Comparison of ENCODE assay signal across 19 mouse cellular contexts in the genomic region with DNA sequence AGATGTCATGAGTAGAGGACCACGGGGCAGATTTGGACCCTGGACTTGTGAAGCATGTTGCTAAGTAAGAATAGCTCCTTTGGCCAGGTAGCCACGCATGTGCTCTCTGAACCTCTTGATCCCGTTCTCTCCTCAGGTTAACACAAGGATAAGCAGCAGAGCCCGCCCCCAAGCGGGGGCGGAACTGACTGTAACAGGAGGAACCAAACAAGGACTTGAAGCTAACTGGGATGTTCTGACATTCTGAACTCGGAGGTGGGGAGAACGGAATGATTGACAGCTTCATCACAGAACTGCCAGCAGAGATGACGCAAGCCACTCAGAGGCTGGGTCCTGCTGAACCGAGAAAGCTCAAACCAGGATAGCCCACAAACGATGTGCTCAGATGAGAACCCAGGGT. TPM values are rescaled to one million over a fixed set of nuclear protein-coding genes. Genes with fewer than 3 reads are reported as not detected.
DNase-seq lines count a peak whose midpoint lies in the region; ATAC-seq lines count a peak whose summit lies in the region.
"Had no signal": no experiment of that assay in that cellular context is flagged by ENCODE, and none has a peak within 500 bp of the region (broad histone marks: within the 10 kb centered on the region; RNA-seq: fewer than 3 reads in every experiment).

No protein-coding gene starts in this region.

- no peak overlapping the region for H3K4me3 ChIP-seq in kidney, embryonic 15.5 days (replicated peaks)
- no peak overlapping the region for H3K4me3 ChIP-seq in forebrain, embryonic 13.5 days
- no peak overlapping the region for H3K4me3 ChIP-seq in neural tube, embryonic 15.5 days (replicated peaks)
- H3K4me3 ChIP-seq: heart, embryonic 15.5 days; hindbrain, embryonic 13.5 days; neural tube, embryonic 13.5 days had no signal

- H3K36me3 ChIP-seq in kidney, embryonic 15.5 days, result no peaks in the 10 kb centered on the region
- no peaks in the 10 kb centered on the region for H3K36me3 ChIP-seq in forebrain, embryonic 13.5 days (ENCODE audit: poor library complexity, severe bottlenecking)
- no peaks in the 10 kb centered on the region for H3K36me3 ChIP-seq in neural tube, embryonic 15.5 days
- H3K36me3 ChIP-seq: heart, embryonic 15.5 days; hindbrain, embryonic 13.5 days; neural tube, embryonic 13.5 days had no signal

- 21% methylated on average over 11 of the region's 11 CpGs for WGBS in kidney, embryonic 15.5 days
- 26% methylated on average over 11 of the region's 11 CpGs for WGBS in forebrain, embryonic 13.5 days
- WGBS in neural tube, embryonic 15.5 days, result 29% methylated on average over 11 of the region's 11 CpGs

- no peak overlapping the region for H3K9ac ChIP-seq in kidney, embryonic 15.5 days
- no peak overlapping the region for H3K9ac ChIP-seq in forebrain, embryonic 13.5 days
- no peak overlapping the region for H3K9ac ChIP-seq in neural tube, embryonic 15.5 days (replicated peaks)
- H3K9ac ChIP-seq: heart, embryonic 15.5 days; hindbrain, embryonic 13.5 days; neural tube, embryonic 13.5 days had no signal

- peak; percentile 72 for DNase-seq in kidney, adult 18-20 months
- peak; percentile 57 for DNase-seq in kidney, postnatal 10 days
- DNase-seq in lung, adult 18-20 months, result peak; percentile 77 to 85
- no peak for DNase-seq in adrenal gland, postnatal 14 days
- DNase-seq: adrenal gland, postnatal 25 days; gastrocnemius, postnatal 25 days; retina, postnatal 1 day; spleen, adult 18-20 months had no signal

- no peaks in the 10 kb centered on the region for H3K9me3 ChIP-seq in kidney, embryonic 15.5 days (replicated peaks)
- H3K9me3 ChIP-seq in forebrain, embryonic 13.5 days (replicated peaks), result no peaks in the 10 kb centered on the region
- no peaks in the 10 kb centered on the region for H3K9me3 ChIP-seq in neural tube, embryonic 15.5 days (replicated peaks)
- H3K9me3 ChIP-seq: heart, embryonic 15.5 days; hindbrain, embryonic 13.5 days; neural tube, embryonic 13.5 days had no signal

- H3K27ac ChIP-seq in kidney, embryonic 15.5 days, result no peak overlapping the region
- no peak overlapping the region for H3K27ac ChIP-seq in forebrain, embryonic 13.5 days
- no peak overlapping the region for H3K27ac ChIP-seq in neural tube, embryonic 15.5 days (replicated peaks)
- H3K27ac ChIP-seq: heart, embryonic 15.5 days; hindbrain, embryonic 13.5 days; neural tube, embryonic 13.5 days had no signal

- H3K4me2 ChIP-seq in kidney, embryonic 15.5 days, result no peak overlapping the region
- no peak overlapping the region for H3K4me2 ChIP-seq in forebrain, embryonic 13.5 days
- H3K4me2 ChIP-seq in neural tube, embryonic 15.5 days, result no peak overlapping the region
- H3K4me2 ChIP-seq: heart, embryonic 15.5 days; hindbrain, embryonic 13.5 days; neural tube, embryonic 13.5 days had no signal

- H3K27me3 ChIP-seq in kidney, embryonic 15.5 days, result peaks cover 13% of the 10 kb centered on the region; the same call in 1 of the 2 replicates
- H3K27me3 ChIP-seq in forebrain, embryonic 13.5 days, result peaks cover 16% of the 10 kb centered on the region
- H3K27me3 ChIP-seq in neural tube, embryonic 15.5 days (replicated peaks), result no peaks in the 10 kb centered on the region

- ATAC-seq in kidney, embryonic 15.5 days (replicated peaks; ENCODE audit: low FRiP score), result no peak
- no peak for ATAC-seq in forebrain, embryonic 13.5 days
- ATAC-seq in megakaryocyte, adult 5-6 weeks (ENCODE audit: poor library complexity, severe bottlenecking), result no peak
- no peak for ATAC-seq in neural tube, embryonic 15.5 days (ENCODE audit: low FRiP score)
- ATAC-seq: forebrain, embryonic 16.5 days; midbrain, embryonic 16.5 days had no signal

- peaks cover 17% of the 10 kb centered on the region for H3K4me1 ChIP-seq in kidney, embryonic 15.5 days
- peaks cover 15% of the 10 kb centered on the region for H3K4me1 ChIP-seq in forebrain, embryonic 13.5 days
- H3K4me1 ChIP-seq in neural tube, embryonic 15.5 days, result peaks cover 16% of the 10 kb centered on the region

RNA-seq across cellular contexts. Expression of a gene that starts 3.9 kb away (rescaled TPM):
- 40.0 and 45.8 TPM in 2 replicates for polyA plus RNA-seq in kidney, embryonic 15.5 days (2015; fragmentation: Nextera tagmentation; extraction: Ambion mirVana)
- 84.6 and 104 TPM in 2 replicates for polyA plus RNA-seq in forebrain, embryonic 13.5 days (2015; fragmentation: Nextera tagmentation; extraction: Ambion mirVana)
- 8.7 and 9.5 TPM in 2 replicates for total RNA-seq in megakaryocyte, adult 5-6 weeks (2015)
- total RNA-seq in megakaryocyte, adult 5-6 weeks (2017), result 5.2 and 9.6 TPM in 2 replicates
- total RNA-seq in adrenal gland, postnatal 14 days (2021), result 83.4 and 88.8 TPM in 2 replicates
- polyA plus RNA-seq in neural tube, embryonic 15.5 days (2015; fragmentation: Nextera tagmentation; extraction: Ambion mirVana), result 141 and 158 TPM in 2 replicates

RNA-seq across cellular contexts. Expression of a gene that starts 18.3 kb away (rescaled TPM):
- polyA plus RNA-seq in kidney, embryonic 15.5 days (2015; fragmentation: Nextera tagmentation; extraction: Ambion mirVana), result 3.3 and 4.1 TPM in 2 replicates
- 2.3 and 3.0 TPM in 2 replicates for polyA plus RNA-seq in forebrain, embryonic 13.5 days (2015; fragmentation: Nextera tagmentation; extraction: Ambion mirVana)
- 3.8 and 5.9 TPM in 2 replicates for total RNA-seq in megakaryocyte, adult 5-6 weeks (2015)
- total RNA-seq in megakaryocyte, adult 5-6 weeks (2017), result 12.9 and 24.2 TPM in 2 replicates
- total RNA-seq in adrenal gland, postnatal 14 days (2021), result 43.6 and 57.0 TPM in 2 replicates
- polyA plus RNA-seq in neural tube, embryonic 15.5 days (2015; fragmentation: Nextera tagmentation; extraction: Ambion mirVana), result 3.2 and 3.8 TPM in 2 replicates

RNA-seq across cellular contexts. Expression of a gene that starts 18.8 kb away (rescaled TPM):
- 44.3 and 52.1 TPM in 2 replicates for polyA plus RNA-seq in kidney, embryonic 15.5 days (2015; fragmentation: Nextera tagmentation; extraction: Ambion mirVana)
- polyA plus RNA-seq in forebrain, embryonic 13.5 days (2015; fragmentation: Nextera tagmentation; extraction: Ambion mirVana), result 12.0 and 15.9 TPM in 2 replicates
- total RNA-seq in megakaryocyte, adult 5-6 weeks (2015), result 9.8 and 10.4 TPM in 2 replicates
- 3.3 and 8.8 TPM in 2 replicates for total RNA-seq in megakaryocyte, adult 5-6 weeks (2017)
- 167 and 212 TPM in 2 replicates for total RNA-seq in adrenal gland, postnatal 14 days (2021)
- 16.9 and 37.0 TPM in 2 replicates for polyA plus RNA-seq in neural tube, embryonic 15.5 days (2015; fragmentation: Nextera tagmentation; extraction: Ambion mirVana)

RNA-seq across cellular contexts. Expression of a gene that starts 28.8 kb away (rescaled TPM):
- not detected in 2 replicates for polyA plus RNA-seq in kidney, embryonic 15.5 days (2015; fragmentation: Nextera tagmentation; extraction: Ambion mirVana)
- not detected in 2 replicates for polyA plus RNA-seq in forebrain, embryonic 13.5 days (2015; fragmentation: Nextera tagmentation; extraction: Ambion mirVana)
- total RNA-seq in megakaryocyte, adult 5-6 weeks (2015), result not detected in 2 replicates
- total RNA-seq in megakaryocyte, adult 5-6 weeks (2017), result not detected in 2 replicates
- not detected in 2 replicates for total RNA-seq in adrenal gland, postnatal 14 days (2021)
- polyA plus RNA-seq in neural tube, embryonic 15.5 days (2015; fragmentation: Nextera tagmentation; extraction: Ambion mirVana), result not detected in 2 replicates
- total RNA-seq: adrenal gland, postnatal 25 days; gastrocnemius, postnatal 25 days; layer of hippocampus, adult 18-20 months; left cerebral cortex, postnatal 36 days had no signal
- polyA plus RNA-seq: forebrain, embryonic 16.5 days; heart, embryonic 15.5 days; hindbrain, embryonic 13.5 days; midbrain, embryonic 16.5 days; neural tube, embryonic 13.5 days had no signal

RNA-seq across cellular contexts. Expression of a gene that starts 43.9 kb away (rescaled TPM):
- 0.31 and 1.0 TPM in 2 replicates for polyA plus RNA-seq in kidney, embryonic 15.5 days (2015; fragmentation: Nextera tagmentation; extraction: Ambion mirVana)
- polyA plus RNA-seq in forebrain, embryonic 13.5 days (2015; fragmentation: Nextera tagmentation; extraction: Ambion mirVana), result 0.49 TPM in 1 of 2 replicates, not detected in the other
- not detected in 2 replicates for total RNA-seq in megakaryocyte, adult 5-6 weeks (2015)
- not detected in 2 replicates for total RNA-seq in megakaryocyte, adult 5-6 weeks (2017)
- 2.9 and 37.6 TPM in 2 replicates for total RNA-seq in adrenal gland, postnatal 14 days (2021)
- polyA plus RNA-seq in neural tube, embryonic 15.5 days (2015; fragmentation: Nextera tagmentation; extraction: Ambion mirVana), result 0.05 and 0.69 TPM in 2 replicates
- total RNA-seq: gastrocnemius, postnatal 25 days had no signal
